Mouse (Mus musculus) olfactory bulb, adult 2 months (tissue): ENCODE results near the gene Ipo13.
A peak's percentile ranks its signal among the peaks of the same experiment; 100 is the strongest.

Source experiments
- CTCF ChIP-seq: fragments of 200-500 bp; IDR thresholded peaks from 2 replicates; pipeline ENCODE4 v1.5.1; 2012; ENCODE audit warnings: low read depth, mild to moderate bottlenecking, low read length, moderate library complexity; ENCODE audit not compliant: insufficient read depth
- POLR2A ChIP-seq: fragments of 200-500 bp; IDR thresholded peaks from 2 replicates; pipeline ENCODE4 v1.6.1; 2012; ENCODE audit warnings: mild to moderate bottlenecking, low read depth, low read length, moderate library complexity; ENCODE audit not compliant: insufficient read depth

DNA sequence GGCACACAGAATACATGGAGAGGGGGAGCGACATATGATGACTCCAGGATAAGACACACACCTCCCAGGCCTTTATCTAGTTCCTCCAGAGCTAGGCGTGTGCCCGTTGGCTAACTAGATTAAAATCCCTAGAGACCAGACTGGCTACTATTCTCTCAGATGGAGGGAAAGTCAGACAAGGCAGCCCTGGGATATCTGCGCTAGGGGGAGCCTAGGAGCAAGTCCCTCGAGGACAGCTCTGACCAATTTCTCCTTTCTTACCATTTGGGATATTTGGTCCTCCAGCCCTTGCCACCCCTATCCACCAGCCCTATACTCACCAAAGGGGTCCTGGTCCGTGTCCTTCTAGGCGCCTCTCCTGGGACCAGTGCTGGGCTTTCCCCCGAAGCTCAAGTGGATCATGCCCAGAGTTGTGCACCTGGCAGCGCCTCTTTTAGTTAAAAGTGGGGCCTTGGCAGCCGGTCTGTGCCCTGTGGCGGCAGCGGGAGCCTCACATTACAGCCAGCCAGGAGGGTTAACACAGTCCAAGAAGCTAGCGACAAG, 14.0 kb upstream of the Ipo13 start:
- 0 out of 2 replicates have a peak, but pooled peaks have one; percentile 7 for TF ChIP-seq CTCF
- TF ChIP-seq POLR2A, result no peak
